Mouse (Mus musculus) MEL (cell line): ENCODE data around the gene Thbs1. TPM values are rescaled to one million over a fixed set of nuclear protein-coding genes. Genes with fewer than 3 reads are reported as not detected.

Experiments used
- DNase-seq: peaks from one replicate; pipeline ENCODE4 v3.0.0; 2011; ENCODE audit warnings: low read depth, low spot score
- H3K27ac ChIP-seq: 2 replicates; pipeline ENCODE4 v1.5.1; 2012; ENCODE audit warnings: low read depth, mild to moderate bottlenecking, control low read depth, low read length, moderate library complexity; ENCODE audit not compliant: control insufficient read depth
- H3K27me3 ChIP-seq, 2 experiments: fragments of 150-350 bp in 1 of 2; sonication (generic) in 1 of 2; 2 replicates each; pipeline ENCODE4 v1.6.1; 2012; ENCODE audit warnings: low read length in 2 of 2, mild to moderate bottlenecking in 2 of 2, improper control_type of control experiment in 1 of 2, moderate library complexity in 1 of 2; ENCODE audit not compliant: insufficient read depth in 2 of 2, control insufficient read depth in 1 of 2
- H3K36me3 ChIP-seq, 2 experiments: 2 replicates each; pipeline ENCODE4 v1.6.1; 2012 to 2014; ENCODE audit warnings: low read length in 2 of 2, improper control_type of control experiment in 1 of 2, inconsistent platforms in 1 of 2, mild to moderate bottlenecking in 1 of 2; ENCODE audit not compliant: insufficient read depth in 2 of 2, control insufficient read depth in 1 of 2
- H3K4me1 ChIP-seq, 2 experiments: fragments of 150-350 bp in 1 of 2; sonication (generic) in 1 of 2; 2 replicates each; pipeline ENCODE4 v1.6.1; 2012; ENCODE audit warnings: low read length in 2 of 2, improper control_type of control experiment in 1 of 2, mild to moderate bottlenecking in 1 of 2; ENCODE audit not compliant: insufficient read depth in 2 of 2, control insufficient read depth in 1 of 2
- H3K4me3 ChIP-seq, 2 experiments: fragments of 150-350 bp in 1 of 2; sonication (generic) in 1 of 2; 2 replicates each; pipeline ENCODE4 v1.5.1; 2012; ENCODE audit warnings: low read depth in 2 of 2, low read length in 2 of 2, mild to moderate bottlenecking in 2 of 2, moderate library complexity in 2 of 2, control low read depth in 1 of 2, improper control_type of control experiment in 1 of 2; ENCODE audit not compliant: control insufficient read depth in 1 of 2, insufficient read depth in 1 of 2
- H3K79me2 ChIP-seq: 2 replicates; pipeline ENCODE4 v1.6.1; 2012; ENCODE audit warnings: mild to moderate bottlenecking, low read length, moderate library complexity; ENCODE audit not compliant: control insufficient read depth, poor library complexity, insufficient read depth
- H3K9ac ChIP-seq: 2 replicates; pipeline ENCODE4 v1.6.1; 2012; ENCODE audit warnings: low read depth, mild to moderate bottlenecking, control low read depth, low read length, moderate library complexity; ENCODE audit not compliant: control insufficient read depth, poor library complexity, severe bottlenecking
- H3K9me3 ChIP-seq: fragments of 150-350 bp; sonication (generic); replicated peaks from 2 replicates; pipeline ENCODE4 v1.6.1; 2012; ENCODE audit warnings: mild to moderate bottlenecking, low read length, improper control_type of control experiment, moderate library complexity; ENCODE audit not compliant: insufficient read depth
- CHD1 ChIP-seq: IDR thresholded peaks from 2 replicates; pipeline ENCODE4 v1.6.1; 2012; ENCODE audit warnings: low read depth, mild to moderate bottlenecking, inconsistent platforms, low read length, improper control_type of control experiment
- CHD2 ChIP-seq: IDR thresholded peaks from 2 replicates; pipeline ENCODE4 v1.6.1; 2011; ENCODE audit warnings: low read length, improper control_type of control experiment
- E2F4 ChIP-seq: IDR thresholded peaks from 2 replicates; pipeline ENCODE4 v1.6.1; 2011; ENCODE audit warnings: low read depth, low read length, improper control_type of control experiment, borderline replicate concordance
- ETS1 ChIP-seq: IDR thresholded peaks from 2 replicates; pipeline ENCODE4 v1.6.1; 2012; ENCODE audit warnings: low read depth, mild to moderate bottlenecking, inconsistent platforms, low read length, improper control_type of control experiment, moderate library complexity
- GABPA ChIP-seq: IDR thresholded peaks from 2 replicates; pipeline ENCODE4 v1.6.1; 2012; ENCODE audit warnings: low read depth, mild to moderate bottlenecking, inconsistent platforms, low read length, improper control_type of control experiment, moderate library complexity
- GATA1 ChIP-seq: IDR thresholded peaks from 2 replicates; pipeline ENCODE4 v1.6.1; 2011; ENCODE audit warnings: low read depth, low read length, improper control_type of control experiment
- JUND ChIP-seq: IDR thresholded peaks from 2 replicates; pipeline ENCODE4 v1.6.1; 2011; ENCODE audit warnings: low read depth, mild to moderate bottlenecking, improper control_type of control experiment, low read length
- MAFK ChIP-seq: IDR thresholded peaks from 2 replicates; pipeline ENCODE4 v1.6.1; 2011; ENCODE audit warnings: low read depth, mild to moderate bottlenecking, low read length, improper control_type of control experiment, borderline replicate concordance
- MAZ ChIP-seq: IDR thresholded peaks from 2 replicates; pipeline ENCODE4 v1.6.1; 2012; ENCODE audit warnings: low read depth, mild to moderate bottlenecking, inconsistent platforms, low read length, improper control_type of control experiment
- MXI1 ChIP-seq: IDR thresholded peaks from 2 replicates; pipeline ENCODE4 v1.6.1; 2011; ENCODE audit warnings: mild to moderate bottlenecking, low read depth, low read length, improper control_type of control experiment
- MYC ChIP-seq: IDR thresholded peaks from 2 replicates; pipeline ENCODE4 v1.6.1; 2011; ENCODE audit warnings: low read depth, mild to moderate bottlenecking, low read length, improper control_type of control experiment, moderate library complexity
- NELFE ChIP-seq: IDR thresholded peaks from 2 replicates; pipeline ENCODE4 v1.6.1; 2011; ENCODE audit warnings: low read depth, low read length, improper control_type of control experiment
- NRF1 ChIP-seq: IDR thresholded peaks from 2 replicates; pipeline ENCODE4 v1.6.1; 2014; ENCODE audit warnings: low read depth, mild to moderate bottlenecking, inconsistent platforms, low read length, improper control_type of control experiment, moderate library complexity; ENCODE audit not compliant: poor library complexity, insufficient read depth, severe bottlenecking
- POLR2AphosphoS2 ChIP-seq: IDR thresholded peaks from 2 replicates; pipeline ENCODE4 v1.6.1; 2011; ENCODE audit warnings: low read length, improper control_type of control experiment
- POLR2AphosphoS5 ChIP-seq: IDR thresholded peaks from 2 replicates; pipeline ENCODE4 v1.6.1; 2012; ENCODE audit warnings: low read depth, borderline replicate concordance, mild to moderate bottlenecking, inconsistent platforms, low read length, moderate library complexity, mixed read lengths
- RAD21 ChIP-seq: IDR thresholded peaks from 2 replicates; pipeline ENCODE4 v1.6.1; 2011; ENCODE audit warnings: mild to moderate bottlenecking, low read depth, low read length, improper control_type of control experiment
- RCOR1 ChIP-seq: IDR thresholded peaks from 2 replicates; pipeline ENCODE4 v1.6.1; 2012; ENCODE audit warnings: low read depth, mild to moderate bottlenecking, inconsistent platforms, low read length, improper control_type of control experiment
- SIN3A ChIP-seq: IDR thresholded peaks from 2 replicates; pipeline ENCODE4 v1.6.1; 2012; ENCODE audit warnings: low read length, improper control_type of control experiment, inconsistent platforms
- SMC3 ChIP-seq: IDR thresholded peaks from 2 replicates; pipeline ENCODE4 v1.6.1; 2011; ENCODE audit warnings: low read depth, low read length, improper control_type of control experiment
- TBP ChIP-seq: IDR thresholded peaks from 2 replicates; pipeline ENCODE4 v1.8.0; 2011; ENCODE audit warnings: low read depth, low read length, improper control_type of control experiment
- USF1 ChIP-seq: IDR thresholded peaks from 2 replicates; pipeline ENCODE4 v1.6.1; 2014; ENCODE audit warnings: low read depth, mild to moderate bottlenecking, inconsistent platforms, low read length, improper control_type of control experiment, moderate library complexity
- ZKSCAN1 ChIP-seq: IDR thresholded peaks from 2 replicates; pipeline ENCODE4 v1.6.1; 2012; ENCODE audit warnings: low read depth, mild to moderate bottlenecking, inconsistent platforms, low read length, improper control_type of control experiment, moderate library complexity
- ZMIZ1 ChIP-seq: IDR thresholded peaks from 2 replicates; pipeline ENCODE4 v1.6.1; 2012; ENCODE audit warnings: low read depth, mild to moderate bottlenecking, inconsistent platforms, low read length, improper control_type of control experiment, moderate library complexity
- ZNF384 ChIP-seq: IDR thresholded peaks from 2 replicates; pipeline ENCODE4 v1.6.1; 2012; ENCODE audit warnings: low read depth, mild to moderate bottlenecking, inconsistent platforms, low read length, improper control_type of control experiment
- polyA plus RNA-seq, 2 experiments: library from polyadenylated mRNA; stranded (reverse) in 1 of 2; unstranded in 1 of 2; fragments of >175 nt in 1 of 2; fragments of >200 nt in 1 of 2; gene quantifications; 2 replicates each; pipeline versions ENCODE4 v1.2.1 to v1.2.4; 2012; ENCODE audit warnings: low replicate concordance in 2 of 2, low read depth in 1 of 2; ENCODE audit not compliant: insufficient read length in 2 of 2, insufficient read depth in 1 of 2, missing spikeins in 1 of 2
- total RNA-seq: library from RNA; depleted of rRNA; stranded (reverse); fragments of 300-350 nt; gene quantifications from 2 replicates; pipeline ENCODE4 v1.2.3, GENCODE M21; 2012

Thbs1 gene
- total and polyA plus RNA-seq, 3 experiments: not detected

DNA sequence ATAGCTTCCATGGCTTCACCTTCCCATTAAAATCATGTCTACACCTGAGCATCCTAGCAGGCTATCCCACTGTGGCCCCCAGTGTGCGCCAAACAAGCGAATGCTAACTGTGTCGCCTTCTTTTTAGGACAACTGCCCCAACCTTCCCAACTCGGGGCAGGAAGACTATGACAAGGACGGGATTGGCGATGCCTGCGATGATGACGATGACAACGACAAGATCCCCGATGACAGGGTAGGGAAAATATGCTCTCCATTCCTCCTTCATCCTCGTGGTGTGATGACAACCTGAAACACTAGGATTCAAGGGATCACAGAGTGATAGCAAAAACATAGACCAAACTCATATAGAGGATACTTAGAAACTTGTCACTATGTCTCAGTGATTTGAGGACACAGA is 8.4 kb downstream of the Thbs1 start:
- Histone ChIP-seq H3K79me2 (no peaks in the 10 kb centered on the region), H3K27ac (no peak overlapping the region), H3K4me3 (no peak overlapping the region), H3K27me3 (no peaks in the 10 kb centered on the region), H3K36me3 (no peaks in the 10 kb centered on the region), H3K9ac (no peak overlapping the region), H3K9me3 (no peaks in the 10 kb centered on the region), H3K4me1 (no peaks in the 10 kb centered on the region)
- no peak for DNase-seq
- TF ChIP-seq JUND (no peak), GABPA (no peak), USF1 (no peak), E2F4 (no peak), NRF1 (no peak), MAZ (no peak), CHD1 (no peak), MAFK (no peak), SMC3 (no peak), RAD21 (no peak), SIN3A (no peak), ZKSCAN1 (no peak), NELFE (no peak), POLR2AphosphoS2 (no peak), MXI1 (no peak), MYC (no peak), TBP (no peak)

DNA sequence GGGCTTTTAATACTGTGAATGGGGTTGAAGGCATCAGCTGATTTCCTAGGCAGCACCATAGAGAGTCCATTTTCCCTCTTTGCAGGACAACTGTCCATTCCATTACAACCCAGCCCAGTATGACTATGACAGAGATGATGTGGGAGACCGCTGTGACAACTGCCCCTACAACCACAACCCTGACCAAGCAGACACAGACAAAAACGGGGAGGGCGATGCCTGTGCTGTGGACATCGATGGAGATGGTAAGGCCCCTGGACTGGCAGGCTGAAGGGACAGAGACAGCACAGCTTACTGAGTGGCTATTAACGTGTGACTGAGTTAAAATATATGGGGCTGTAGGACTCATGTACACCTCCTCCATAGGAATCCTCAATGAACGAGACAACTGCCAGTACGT is 9.1 kb downstream of the Thbs1 start:
- no peak overlapping the region for H3K27ac ChIP-seq
- H3K9ac ChIP-seq: no peak overlapping the region
- no peaks in the 10 kb centered on the region for H3K27me3 ChIP-seq
- no peaks in the 10 kb centered on the region for H3K79me2 ChIP-seq
- H3K9me3 ChIP-seq: no peaks in the 10 kb centered on the region
- no peaks in the 10 kb centered on the region for H3K4me1 ChIP-seq
- TF ChIP-seq ZMIZ1 (no peak), GATA1 (no peak), TBP (no peak), E2F4 (no peak), ETS1 (no peak), CHD2 (no peak), RCOR1 (no peak), ZNF384 (no peak), NRF1 (no peak), POLR2AphosphoS5 (no peak)
- H3K36me3 ChIP-seq: no peaks in the 10 kb centered on the region
- no peak for DNase-seq
- no peak overlapping the region for H3K4me3 ChIP-seq
